Mouse (Mus musculus): Measurements from ENCODE around the gene Prpf38b.

Gene Prpf38b

GRCm38 (mm10) chr3:108860786-108861185 lies 50.7 kb downstream of the Prpf38b start:
- DNase-seq (ENCODE audit: low spot score in 2 of 2) = no peak

GRCm38 (mm10) chr3:108858231-108858770 lies 53.2 kb downstream of the Prpf38b start:
- DNase-seq (ENCODE audit: low spot score in 2 of 2) = no peak

GRCm38 (mm10) chr3:108857714-108858113 lies 53.8 kb downstream of the Prpf38b start:
- no peak for DNase-seq (ENCODE audit: low spot score in 2 of 2)

GRCm38 (mm10) chr3:108857124-108857470 lies 54.4 kb downstream of the Prpf38b start:
- DNase-seq (ENCODE audit: low spot score in 2 of 2) = no peak

GRCm38 (mm10) chr3:108856386-108857123 lies 55.0 kb downstream of the Prpf38b start:
- no peak for DNase-seq (ENCODE audit: low spot score in 2 of 2)

GRCm38 (mm10) chr3:108855864-108856263 lies 55.7 kb downstream of the Prpf38b start:
- DNase-seq (ENCODE audit: low spot score in 2 of 2) = no peak

- peak; percentile 48 to 69 for DNase-seq (ENCODE audit: low spot score in 2 of 2)
Observed at GRCm38 (mm10) chr3:108855371-108855770, 56.2 kb downstream of the Prpf38b start.

- DNase-seq (ENCODE audit: low spot score in 2 of 2) = no peak
Observed at GRCm38 (mm10) chr3:108853266-108853665, 58.3 kb downstream of the Prpf38b start.
